Mouse (Mus musculus): ENCODE results near the gene Fam19a5.

DNA sequence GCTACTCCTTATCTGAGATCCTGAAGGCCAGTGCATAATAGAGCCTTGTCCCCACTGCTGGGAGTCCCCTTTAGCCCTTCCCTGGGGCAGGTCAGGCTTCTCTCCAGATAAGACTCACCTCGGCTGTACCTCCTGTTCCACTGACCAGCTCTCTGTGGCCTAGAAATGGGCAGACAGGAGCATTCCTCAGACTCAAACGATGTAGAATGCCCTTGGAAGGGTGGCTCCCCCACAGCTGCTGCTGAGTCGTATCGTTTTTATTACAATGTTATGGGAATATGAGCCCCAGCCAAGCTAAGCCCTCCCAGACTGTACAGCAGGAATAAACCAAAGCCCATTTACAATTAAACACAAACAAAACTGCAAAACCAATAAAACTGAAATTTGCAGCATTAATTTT, 167.7 kb downstream of the Fam19a5 start:
- TF ChIP-seq CTCF (IDR thresholded peaks at IDR 0.05; ENCODE audit: extremely low read depth, insufficient read depth, insufficient read length, insufficient replicate concordance) (no peak), POLR2A (IDR thresholded peaks at IDR 0.05; ENCODE audit: low read depth, low read length) (no peak)
